Mouse (Mus musculus) testis, postnatal 10 days (tissue): ENCODE results near the gene Bsx.

Experiments used
- DNase-seq: peaks from one replicate; pipeline ENCODE4 v3.0.0; 2021; ENCODE audit warnings: low spot score

The Bsx gene

DNA sequence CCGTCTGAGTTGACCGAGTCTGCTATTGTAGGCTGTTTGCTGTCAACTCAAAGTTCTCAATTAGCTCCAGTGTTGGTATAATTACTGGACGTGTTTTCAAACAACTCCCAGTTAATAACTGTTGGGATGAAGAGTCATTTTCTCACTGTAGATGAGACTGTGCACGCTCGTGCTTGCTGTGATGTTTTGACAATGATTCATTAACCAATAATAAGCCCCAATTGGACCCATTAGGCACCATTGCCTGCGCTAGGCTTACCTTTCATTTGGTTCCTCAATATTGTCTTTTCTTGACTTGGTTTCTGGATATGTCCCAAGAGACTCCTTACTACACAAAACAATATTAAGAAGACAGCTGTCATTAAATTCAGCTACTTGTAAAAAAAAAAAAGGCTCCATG is 18.5 kb downstream of the Bsx start:
- no peak for DNase-seq

DNA sequence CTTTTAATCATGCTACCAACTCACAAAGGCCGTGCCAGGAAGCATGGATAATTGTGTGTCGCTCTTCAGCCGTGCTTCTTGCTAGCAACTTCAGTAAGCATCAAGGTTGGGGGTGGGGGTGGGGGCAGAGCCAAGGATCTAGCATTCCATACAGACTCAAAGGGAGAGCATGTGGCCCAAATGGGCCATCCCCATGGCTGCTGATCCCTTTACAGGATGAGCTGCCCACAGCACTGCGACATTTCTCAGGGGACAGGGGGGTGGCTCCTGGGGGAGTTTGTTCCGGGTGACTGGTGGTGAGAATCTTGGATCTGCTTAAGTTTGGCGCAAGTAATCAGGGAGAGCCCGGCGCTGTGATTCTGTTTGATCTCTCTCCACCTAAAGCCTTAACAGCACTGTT is 33.5 kb downstream of the Bsx start:
- DNase-seq = no peak

DNA sequence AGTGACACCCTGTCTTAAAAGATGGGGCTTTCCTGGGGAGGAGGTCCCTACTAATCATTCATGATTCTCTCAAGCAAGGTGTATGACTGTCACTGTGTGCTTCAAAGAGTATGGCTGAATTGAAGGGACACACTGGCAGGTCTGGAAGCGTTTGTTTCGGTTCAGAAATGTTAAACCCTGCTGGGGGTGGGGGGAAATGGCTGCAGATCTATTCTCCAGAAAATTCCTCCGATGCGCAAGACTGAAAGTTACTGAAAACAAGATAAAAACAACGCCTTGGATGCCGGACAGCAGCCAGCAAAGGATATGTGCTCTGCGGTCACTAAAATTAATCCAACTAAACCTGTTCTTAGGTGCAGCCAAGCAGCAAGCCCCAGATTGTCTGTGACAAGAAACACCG is 34.5 kb downstream of the Bsx start:
- DNase-seq = no peak

DNA sequence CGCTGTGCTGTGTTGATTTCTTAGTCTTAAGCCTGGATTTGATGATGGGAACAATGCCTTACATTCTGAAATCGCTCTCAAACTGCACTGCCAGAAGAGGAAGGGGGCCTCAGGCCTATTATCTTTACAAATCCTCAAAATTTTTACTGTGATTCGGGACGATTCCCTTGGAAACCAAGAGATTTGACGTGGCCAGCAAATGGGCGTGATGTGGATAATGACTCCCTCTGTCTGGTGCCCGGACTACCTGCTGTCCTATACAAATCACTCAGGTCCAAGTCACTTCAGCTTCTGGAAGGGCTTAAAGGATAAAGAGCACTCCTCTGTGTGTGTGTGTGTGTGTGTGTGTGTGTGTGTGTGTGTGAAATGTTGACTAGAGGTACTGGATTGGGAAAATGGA is 35.0 kb downstream of the Bsx start:
- no peak for DNase-seq

DNA sequence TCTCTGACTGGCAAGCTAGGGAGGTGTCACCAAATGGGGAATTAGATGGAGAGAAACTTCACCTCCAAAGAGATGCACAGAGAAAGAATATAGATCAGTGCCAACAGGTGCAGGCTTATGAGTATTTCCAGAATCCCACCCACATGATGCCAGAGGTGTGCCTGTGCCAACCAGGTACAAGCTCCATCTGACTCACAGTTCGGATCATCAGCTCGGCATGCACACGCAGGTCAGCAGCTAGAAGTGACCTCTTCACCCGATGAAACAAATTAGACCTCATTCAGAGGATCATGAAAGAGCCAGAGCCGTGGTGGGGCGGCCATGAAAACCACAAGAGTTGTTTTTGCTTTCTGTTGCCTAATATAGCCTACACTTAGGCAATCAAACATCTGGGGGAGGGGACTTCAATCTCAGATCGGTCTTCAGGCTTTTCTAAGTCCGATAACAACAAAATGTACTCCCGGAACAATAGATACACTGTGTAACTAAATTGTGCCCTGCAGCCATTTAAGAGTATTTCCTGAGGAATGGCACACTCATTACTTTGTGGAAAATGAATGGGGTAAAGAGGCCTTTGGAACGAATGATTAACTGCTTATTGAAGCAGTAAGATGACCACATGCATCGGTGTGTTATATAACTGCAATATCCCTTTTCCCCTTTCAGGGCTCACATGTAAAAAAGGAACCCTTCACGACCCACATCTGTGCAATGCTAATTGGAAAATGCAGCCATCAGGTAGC is 44.1 kb downstream of the Bsx start:
- DNase-seq = no peak

DNA sequence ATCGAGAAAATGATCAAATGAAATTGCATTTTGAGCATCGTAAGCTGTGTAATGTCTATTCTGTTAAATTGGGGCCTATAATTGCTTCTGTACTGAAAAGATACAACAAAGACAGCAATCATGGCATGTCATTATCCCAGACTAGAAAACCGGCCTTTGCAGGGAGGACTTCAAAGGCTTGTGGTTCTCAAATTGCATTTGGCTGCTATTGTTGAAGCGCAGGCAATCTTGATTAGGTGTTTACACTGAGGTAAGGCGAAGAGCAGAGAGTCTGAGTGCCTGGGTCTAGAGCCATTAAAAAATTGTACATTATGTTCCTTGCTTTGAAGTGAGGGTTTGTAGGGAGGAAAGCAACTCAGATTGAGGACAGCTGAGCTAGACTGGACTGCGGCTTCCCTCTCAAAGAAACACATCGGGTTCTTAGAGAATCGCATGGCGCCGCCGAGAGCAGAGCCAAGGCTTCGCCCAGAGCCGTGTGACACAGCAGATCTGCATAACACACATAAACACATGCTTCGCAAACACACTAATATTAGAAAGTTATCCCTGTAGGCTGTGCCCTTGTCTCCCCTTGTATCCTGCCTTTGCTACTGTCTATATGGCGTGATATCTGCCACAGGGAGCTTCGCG is 53.5 kb downstream of the Bsx start:
- no peak for DNase-seq
